Mouse (Mus musculus) liver, embryonic 16.5 days (tissue): ENCODE measurements around the gene Nckap5. TPM values are rescaled to one million over a fixed set of nuclear protein-coding genes. Genes with fewer than 3 reads are reported as not detected.

Experiments used
- ATAC-seq: fragments of 200-750 bp; cut with Nextera tagmentation; 2 replicates; pipeline ENCODE4 v1.8.0; 2017; ENCODE audit warnings: low read depth, mild to moderate bottlenecking, moderate number of reproducible peaks, moderate library complexity
- H3K27ac ChIP-seq: fragments of 300-500 bp; sonication (generic); 2 replicates; pipeline ENCODE4 v1.5.1; 2014; ENCODE audit warnings: mild to moderate bottlenecking, low read length
- H3K27me3 ChIP-seq: fragments of 300-500 bp; sonication (generic); 2 replicates; pipeline ENCODE4 v1.6.1; 2014; ENCODE audit warnings: low read depth, low read length, mixed read lengths; ENCODE audit not compliant: control insufficient read depth, insufficient read depth
- H3K36me3 ChIP-seq: fragments of 300-500 bp; sonication (generic); 2 replicates; pipeline ENCODE4 v1.6.1; 2014; ENCODE audit warnings: mild to moderate bottlenecking; ENCODE audit not compliant: control insufficient read depth, insufficient read depth
- H3K4me1 ChIP-seq: fragments of 300-500 bp; sonication (generic); 2 replicates; pipeline ENCODE4 v1.6.1; 2014; ENCODE audit warnings: low read depth, low read length, mixed read lengths; ENCODE audit not compliant: control insufficient read depth
- H3K4me2 ChIP-seq: fragments of 300-500 bp; sonication (generic); 2 replicates; pipeline ENCODE4 v1.6.1; 2014; ENCODE audit warnings: low read depth, low read length, mixed read lengths
- H3K4me3 ChIP-seq: fragments of 300-500 bp; sonication (generic); 2 replicates; pipeline ENCODE4 v1.5.1; 2014; ENCODE audit warnings: low read depth, mild to moderate bottlenecking, low read length
- H3K9ac ChIP-seq: fragments of 300-500 bp; sonication (generic); 2 replicates; pipeline ENCODE4 v1.6.1; 2014; ENCODE audit warnings: low read depth, low read length
- H3K9me3 ChIP-seq: fragments of 300-500 bp; sonication (generic); replicated peaks from 2 replicates; pipeline ENCODE4 v1.6.1; 2016; ENCODE audit warnings: low read length; ENCODE audit not compliant: control insufficient read depth
- WGBS: fragments of 180-500 bp; shearing (Covaris S2); extraction: QIAGEN DNeasy Blood & Tissue Kit; methylation state at CpG from one replicate; pipeline ENCODE4 v1.1.7; 2014; ENCODE audit not compliant: insufficient replicate concordance; 5-methylcytosine and 5-hydroxymethylcytosine counted together
- polyA plus RNA-seq: library from polyadenylated mRNA; unstranded; fragments of >200 nt; fragmentation: Nextera tagmentation; extraction: Ambion mirVana; gene quantifications from 2 replicates; pipeline ENCODE4 v1.2.1, GENCODE M21; 2015

The Nckap5 gene
- polyA plus RNA-seq, 1 experiment from 2014 or later = 1.9 TPM

GRCm38 (mm10) chr1:126832885-126833284 is 2.3 kb upstream of the Nckap5 start:
- H3K4me1 ChIP-seq = no peaks in the 10 kb centered on the region
- no peak overlapping the region for H3K4me3 ChIP-seq
- no peak for ATAC-seq
- no peaks in the 10 kb centered on the region for H3K36me3 ChIP-seq
- WGBS = 25% methylated on average over 1 of the region's 1 CpGs
- no peak overlapping the region for H3K9ac ChIP-seq
- H3K4me2 ChIP-seq = no peak overlapping the region
- H3K9me3 ChIP-seq = no peaks in the 10 kb centered on the region
- no peak overlapping the region for H3K27ac ChIP-seq
- peaks cover 7% of the 10 kb centered on the region for H3K27me3 ChIP-seq

- 71% methylated on average over 9 of the region's 9 CpGs for whole genome bisulfite sequencing
Observed at GRCm38 (mm10) chr1:126829031-126829430, 1.6 kb downstream of the Nckap5 start.

GRCm38 (mm10) chr1:126824841-126825240 is 5.8 kb downstream of the Nckap5 start:
- ATAC-seq = no peak
- Histone ChIP-seq H3K9ac (no peak overlapping the region), H3K4me1 (no peaks in the 10 kb centered on the region), H3K36me3 (no peaks in the 10 kb centered on the region), H3K27me3 (peaks cover under 1% of the 10 kb centered on the region; the same call in 1 of the 2 replicates), H3K9me3 (no peaks in the 10 kb centered on the region), H3K27ac (no peak overlapping the region), H3K4me2 (no peak overlapping the region), H3K4me3 (no peak overlapping the region)
- 18% methylated on average over 3 of the region's 3 CpGs for WGBS

More at GRCm38 (mm10) chr1:126829031-126829430, 1.6 kb downstream of the Nckap5 start:
- H3K9me3 ChIP-seq = no peaks in the 10 kb centered on the region
- no peak overlapping the region for H3K4me2 ChIP-seq
- H3K4me1 ChIP-seq = no peaks in the 10 kb centered on the region
- H3K4me3 ChIP-seq = no peak overlapping the region
- H3K27me3 ChIP-seq = peaks cover 7% of the 10 kb centered on the region
- H3K27ac ChIP-seq = no peak overlapping the region
- H3K9ac ChIP-seq = no peak overlapping the region
- no peak for ATAC-seq
- no peaks in the 10 kb centered on the region for H3K36me3 ChIP-seq

GRCm38 (mm10) chr1:126822246-126822645 is 8.4 kb downstream of the Nckap5 start:
- Histone ChIP-seq H3K4me3 (no peak overlapping the region), H3K4me2 (no peak overlapping the region), H3K4me1 (no peaks in the 10 kb centered on the region), H3K9ac (no peak overlapping the region), H3K27ac (no peak overlapping the region), H3K36me3 (no peaks in the 10 kb centered on the region), H3K27me3 (no peaks in the 10 kb centered on the region), H3K9me3 (no peaks in the 10 kb centered on the region)
- 58% methylated on average over 6 of the region's 6 CpGs for WGBS
- no peak for ATAC-seq

GRCm38 (mm10) chr1:126817381-126818034 is 13.1 kb downstream of the Nckap5 start:
- Histone ChIP-seq H3K4me2 (no peak overlapping the region), H3K36me3 (no peaks in the 10 kb centered on the region), H3K27me3 (no peaks in the 10 kb centered on the region), H3K27ac (no peak overlapping the region), H3K9ac (no peak overlapping the region), H3K9me3 (no peaks in the 10 kb centered on the region), H3K4me3 (no peak overlapping the region), H3K4me1 (no peaks in the 10 kb centered on the region)
- WGBS = 15% methylated on average over 9 of the region's 9 CpGs
- peak; percentile 47 for ATAC-seq

GRCm38 (mm10) chr1:126806994-126807611 is 23.5 kb downstream of the Nckap5 start:
- Histone ChIP-seq H3K36me3 (no peaks in the 10 kb centered on the region), H3K9ac (no peak overlapping the region), H3K27me3 (no peaks in the 10 kb centered on the region), H3K27ac (no peak overlapping the region), H3K4me3 (no peak overlapping the region), H3K4me1 (no peaks in the 10 kb centered on the region), H3K9me3 (no peaks in the 10 kb centered on the region), H3K4me2 (no peak overlapping the region)
- ATAC-seq = no peak
- 53% methylated on average over 3 of the region's 3 CpGs for WGBS

GRCm38 (mm10) chr1:126806548-126806947 is 24.1 kb downstream of the Nckap5 start:
- whole genome bisulfite sequencing = 51% methylated on average over 7 of the region's 7 CpGs
- H3K27me3 ChIP-seq = no peaks in the 10 kb centered on the region

GRCm38 (mm10) chr1:126802405-126802804 is 28.2 kb downstream of the Nckap5 start:
- Histone ChIP-seq H3K27ac (no peak overlapping the region), H3K9me3 (no peaks in the 10 kb centered on the region), H3K27me3 (no peaks in the 10 kb centered on the region), H3K4me1 (no peaks in the 10 kb centered on the region), H3K9ac (no peak overlapping the region), H3K4me3 (no peak overlapping the region), H3K36me3 (no peaks in the 10 kb centered on the region), H3K4me2 (no peak overlapping the region)
- 54% methylated on average over 3 of the region's 3 CpGs for WGBS
- ATAC-seq = no peak

More at GRCm38 (mm10) chr1:126806548-126806947, 24.1 kb downstream of the Nckap5 start:
- no peak for ATAC-seq
- no peaks in the 10 kb centered on the region for H3K36me3 ChIP-seq
- no peak overlapping the region for H3K9ac ChIP-seq
- H3K4me3 ChIP-seq = no peak overlapping the region
- H3K9me3 ChIP-seq = no peaks in the 10 kb centered on the region
- no peaks in the 10 kb centered on the region for H3K4me1 ChIP-seq
- no peak overlapping the region for H3K4me2 ChIP-seq
- H3K27ac ChIP-seq = no peak overlapping the region

- no peaks in the 10 kb centered on the region for H3K9me3 ChIP-seq
- no peaks in the 10 kb centered on the region for H3K36me3 ChIP-seq
- 55% methylated on average over 8 of the region's 8 CpGs for WGBS
- H3K4me2 ChIP-seq = no peak overlapping the region
- no peaks in the 10 kb centered on the region for H3K4me1 ChIP-seq
- ATAC-seq = no peak
- H3K27ac ChIP-seq = no peak overlapping the region
- no peak overlapping the region for H3K4me3 ChIP-seq
- no peak overlapping the region for H3K9ac ChIP-seq
- no peaks in the 10 kb centered on the region for H3K27me3 ChIP-seq
Observed at GRCm38 (mm10) chr1:126801706-126802105, 28.9 kb downstream of the Nckap5 start.
